Mouse (Mus musculus) 3T3-L1 (cell line): Measurements from ENCODE around the gene Frmd4b.

ENCODE experiments used
- DNase-seq: peaks from one replicate; pipeline ENCODE4 v3.0.0-alpha.2; 2015; ENCODE audit warnings: low read depth, low spot score

Gene Frmd4b

DNA sequence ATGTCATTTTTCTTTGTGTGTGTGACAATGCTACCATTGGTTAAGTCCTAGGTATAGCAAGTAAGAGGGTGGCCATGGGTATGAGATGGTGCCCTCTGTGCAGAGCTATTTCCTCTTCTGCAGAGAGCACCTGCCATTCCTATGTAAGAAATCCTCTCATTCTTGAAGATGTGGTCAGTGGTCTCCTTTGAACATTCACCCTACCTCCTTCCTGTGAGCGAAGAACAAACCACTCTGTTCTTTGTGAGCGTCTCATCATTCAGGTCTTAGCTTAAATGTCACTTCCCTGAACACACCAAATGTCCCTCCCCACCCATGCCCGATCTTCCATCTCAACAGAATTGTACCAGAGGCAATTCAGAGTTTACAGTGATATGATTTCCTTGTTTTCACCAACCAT lies 299.4 kb downstream of the Frmd4b start:
- no peak for DNase-seq

GRCm38 (mm10) chr6:97316716-97317115 lies 300.6 kb downstream of the Frmd4b start:
- DNase-seq: no peak

DNA sequence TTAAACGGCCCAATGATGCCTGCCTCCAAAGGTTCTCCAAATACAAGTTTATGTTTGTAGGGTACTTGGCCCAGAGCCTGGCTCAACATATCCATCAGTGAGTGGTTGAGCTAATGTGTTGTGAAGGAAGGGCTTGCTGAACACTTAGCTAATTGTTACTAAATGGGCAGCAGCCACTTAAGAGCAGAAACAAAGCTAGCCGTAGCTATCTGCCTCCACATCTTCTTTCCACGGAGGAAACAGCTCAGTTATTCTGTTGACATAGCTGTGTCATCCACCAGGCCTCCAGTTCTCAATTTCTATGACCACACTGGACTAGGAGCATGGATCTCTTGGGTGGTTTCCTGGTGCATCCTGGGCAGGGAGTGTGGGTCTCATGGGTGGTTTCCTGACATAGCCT lies 302.0 kb downstream of the Frmd4b start:
- DNase-seq: no peak

- no peak for DNase-seq
These were observed 304.8 kb downstream of the Frmd4b start for GRCm38 (mm10) chr6:97312545-97312939.

GRCm38 (mm10) chr6:97311599-97312544 lies 305.5 kb downstream of the Frmd4b start:
- DNase-seq: no peak

DNA sequence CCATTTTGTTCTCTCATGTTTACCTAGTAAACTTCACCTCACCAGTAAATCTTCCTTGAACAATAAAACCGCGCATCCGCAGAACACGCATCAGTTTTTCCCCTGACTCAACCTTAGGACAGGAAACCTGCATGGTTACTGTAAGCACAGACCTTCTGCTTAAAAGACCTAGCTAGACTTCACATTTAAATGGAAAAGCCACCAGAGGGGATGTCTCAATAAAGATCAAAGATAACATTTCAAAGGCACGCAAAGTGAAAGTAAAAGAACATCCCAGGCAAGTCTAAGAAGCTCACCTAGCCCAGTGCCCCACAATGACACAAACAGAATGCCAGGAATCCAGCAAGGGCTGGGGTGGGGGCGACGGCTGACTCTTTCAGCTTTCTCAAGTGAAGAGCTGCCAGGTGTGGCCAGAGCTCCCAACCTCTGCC lies 306.4 kb downstream of the Frmd4b start:
- no peak for DNase-seq

DNA sequence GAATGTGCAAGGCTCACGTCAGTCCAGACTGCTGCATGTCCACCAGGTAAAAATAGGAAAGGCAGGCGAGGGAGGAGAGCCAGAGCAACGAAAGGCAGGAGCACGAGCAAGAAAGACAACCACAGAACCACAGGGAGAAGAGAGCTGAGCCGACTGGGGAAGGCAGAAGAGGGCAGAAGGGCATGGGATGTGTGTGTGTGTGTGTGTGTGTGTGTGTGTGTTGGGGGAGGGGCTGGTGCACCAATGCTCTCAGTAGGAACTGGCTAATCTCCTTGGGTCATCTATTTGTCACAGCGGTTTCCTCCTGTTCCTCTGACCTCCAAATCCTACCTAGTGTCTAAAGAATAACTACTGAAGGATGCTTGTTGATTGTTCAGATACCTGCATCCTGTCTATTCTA lies 308.2 kb downstream of the Frmd4b start:
- DNase-seq: no peak

DNA sequence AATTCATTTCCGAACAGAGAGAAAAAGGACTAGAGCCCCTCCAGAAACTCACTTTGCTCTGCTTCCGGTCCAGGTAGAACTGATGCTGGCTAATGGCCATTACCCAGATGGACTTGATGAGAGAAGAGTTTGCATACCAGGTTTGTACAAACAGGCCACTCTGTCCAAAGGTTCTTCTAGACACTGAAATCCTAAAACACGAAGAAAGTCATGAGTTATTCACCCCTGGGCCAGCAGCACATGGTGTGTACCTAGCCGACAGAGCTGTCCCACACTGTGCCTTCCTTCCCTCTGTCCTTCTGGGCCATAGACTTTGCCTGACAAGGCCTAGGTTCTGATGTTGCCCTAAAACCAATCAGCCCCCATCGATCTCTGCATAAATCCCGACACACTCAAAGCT lies 308.8 kb downstream of the Frmd4b start:
- DNase-seq: no peak

DNA sequence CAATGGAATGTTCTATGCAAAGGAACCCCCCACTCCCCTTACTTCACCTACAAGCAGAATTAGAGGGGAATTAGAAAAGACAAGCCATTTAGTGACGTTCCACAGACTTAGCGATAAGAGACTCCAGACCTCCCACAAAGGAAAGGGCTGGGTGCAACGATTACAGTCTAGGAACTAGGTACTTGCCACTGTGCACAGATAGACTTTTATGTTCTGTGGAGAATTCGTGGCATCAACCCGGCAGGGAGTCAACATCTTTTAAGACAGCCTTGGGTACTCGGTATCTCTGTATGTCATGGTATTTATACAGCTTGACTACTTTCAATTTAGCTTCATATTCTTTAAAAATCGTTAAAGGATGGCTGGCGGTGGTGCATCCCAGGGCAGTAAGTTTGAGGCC lies 310.1 kb downstream of the Frmd4b start:
- no peak for DNase-seq

- no peak for DNase-seq
These were observed 311.0 kb downstream of the Frmd4b start for GRCm38 (mm10) chr6:97306351-97306750.

- peak; percentile 78 for DNase-seq
These were observed 311.9 kb downstream of the Frmd4b start for GRCm38 (mm10) chr6:97305491-97305890.

GRCm38 (mm10) chr6:97305010-97305409 lies 312.3 kb downstream of the Frmd4b start:
- DNase-seq: no peak

- DNase-seq: no peak
These were observed 313.8 kb downstream of the Frmd4b start for GRCm38 (mm10) chr6:97303277-97304109.

DNA sequence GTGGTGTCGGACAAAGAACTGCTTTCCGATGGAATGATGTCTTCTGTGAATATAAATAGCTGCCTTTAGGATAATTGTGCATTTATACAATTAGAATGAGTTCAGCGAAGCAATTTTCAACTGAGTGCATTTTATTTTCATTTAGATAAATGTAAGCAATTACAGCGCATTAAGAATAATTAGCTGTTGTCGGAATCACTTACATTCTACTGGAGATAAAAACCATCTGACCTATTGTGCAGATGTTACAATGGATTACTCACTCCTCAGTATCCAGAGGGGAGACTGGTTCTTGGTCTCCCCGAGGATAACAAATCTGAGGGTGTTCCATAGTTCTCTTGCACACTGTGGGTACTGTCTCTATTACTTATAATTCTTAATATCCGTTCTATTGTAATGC lies 315.0 kb downstream of the Frmd4b start:
- no peak for DNase-seq

GRCm38 (mm10) chr6:97300659-97301058 lies 316.7 kb downstream of the Frmd4b start:
- DNase-seq: no peak

GRCm38 (mm10) chr6:97300180-97300579 lies 317.2 kb downstream of the Frmd4b start:
- no peak for DNase-seq

GRCm38 (mm10) chr6:97297151-97297550 lies 320.2 kb downstream of the Frmd4b start:
- no peak for DNase-seq

- DNase-seq: no peak
These were observed 321.3 kb downstream of the Frmd4b start for GRCm38 (mm10) chr6:97295866-97296527.

DNA sequence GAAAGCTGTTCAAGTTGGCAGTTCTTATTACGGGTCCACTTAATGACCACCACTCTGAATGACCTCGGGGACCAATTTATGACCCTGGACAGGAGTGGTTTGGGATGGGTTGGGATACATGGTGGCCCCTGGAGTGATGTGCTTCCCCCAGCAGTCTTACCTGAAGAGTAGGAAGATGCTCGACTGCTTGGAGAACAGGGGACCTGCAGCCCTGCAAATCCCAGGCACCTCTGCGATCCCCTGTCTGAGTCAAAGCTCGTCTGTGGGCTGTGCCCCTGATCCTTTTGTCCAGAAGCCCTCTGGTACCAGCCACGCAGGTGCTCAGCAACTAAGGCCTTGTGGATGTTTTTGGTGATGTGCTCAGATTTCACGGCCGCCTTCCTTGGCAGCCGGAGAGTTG lies 321.9 kb downstream of the Frmd4b start:
- DNase-seq: no peak

- DNase-seq: no peak
These were observed 323.4 kb downstream of the Frmd4b start for GRCm38 (mm10) chr6:97293667-97294569.

GRCm38 (mm10) chr6:97292894-97293293 lies 324.4 kb downstream of the Frmd4b start:
- DNase-seq: no peak
